Mouse (Mus musculus) monocyte, adult 5-6 weeks (primary cell): ENCODE results near the gene Pnmal2. TPM values are rescaled to one million over a fixed set of nuclear protein-coding genes. Genes with fewer than 3 reads are reported as not detected.
"Not testable (repeated sequence)": the region's sequence is repeated elsewhere in the genome, so short reads cannot be mapped to it uniquely, and the experiment has no call there.

ENCODE experiments used
- ATAC-seq: fragments of 153-309, 156-312 bp; replicated peaks from 2 replicates; pipeline ENCODE4 v1.8.0; 2017; ENCODE audit warnings: mild to moderate bottlenecking; ENCODE audit not compliant: low TSS enrichment, insufficient number of reproducible peaks, severe bottlenecking, poor library complexity, low FRiP score
- total RNA-seq: library from RNA; stranded (forward); fragments of 200-1000, 200-491, 200-594 nt; gene quantifications from 3 replicates; pipeline ENCODE4 v1.2.3, GENCODE M21; 2017

Gene Pnmal2
- total RNA-seq, 1 experiment from 2014 or later: not detected

- no peak for ATAC-seq
These were observed 11.5 kb upstream of the Pnmal2 start for GRCm38 (mm10) chr7:16932704-16933577.

GRCm38 (mm10) chr7:16937312-16937711 is 7.2 kb upstream of the Pnmal2 start:
- no peak for ATAC-seq

- ATAC-seq: no peak
These were observed 6.2 kb upstream of the Pnmal2 start for GRCm38 (mm10) chr7:16938117-16938791.

GRCm38 (mm10) chr7:16940292-16940691 is 4.2 kb upstream of the Pnmal2 start:
- no peak for ATAC-seq

- no peak for ATAC-seq
These were observed 1.6 kb upstream of the Pnmal2 start for GRCm38 (mm10) chr7:16942861-16943260.

- no peak for ATAC-seq
These were observed 380 bp downstream of the Pnmal2 start for GRCm38 (mm10) chr7:16944808-16945315.

GRCm38 (mm10) chr7:16945419-16945818 is 937 bp downstream of the Pnmal2 start:
- ATAC-seq: no peak

GRCm38 (mm10) chr7:16946441-16947348 is 2.2 kb downstream of the Pnmal2 start:
- no peak for ATAC-seq

GRCm38 (mm10) chr7:16947349-16947895 is 2.9 kb downstream of the Pnmal2 start:
- no peak for ATAC-seq

- ATAC-seq: no peak
These were observed 3.5 kb downstream of the Pnmal2 start for GRCm38 (mm10) chr7:16947959-16948361.

GRCm38 (mm10) chr7:16948923-16949458 is 4.5 kb downstream of the Pnmal2 start:
- ATAC-seq: no peak

GRCm38 (mm10) chr7:16949908-16950841 is 5.7 kb downstream of the Pnmal2 start:
- peak; percentile 63 for ATAC-seq

GRCm38 (mm10) chr7:16950861-16951635 is 6.6 kb downstream of the Pnmal2 start:
- ATAC-seq: peak; percentile 85

GRCm38 (mm10) chr7:16953776-16954175 is 9.3 kb downstream of the Pnmal2 start:
- ATAC-seq: not testable (repeated sequence)

GRCm38 (mm10) chr7:16955712-16956111 is 11.2 kb downstream of the Pnmal2 start:
- no peak for ATAC-seq

GRCm38 (mm10) chr7:16956410-16957265 is 12.2 kb downstream of the Pnmal2 start:
- ATAC-seq: no peak
